Mouse (Mus musculus) spleen, adult 18-20 months (tissue): ENCODE results near the gene Sycp2.

ENCODE experiments used
- DNase-seq, 2 experiments: peaks; one replicate each; pipeline ENCODE4 v3.0.0; 2022; ENCODE audit warnings: mixed read lengths in 2 of 2

Gene Sycp2

DNA sequence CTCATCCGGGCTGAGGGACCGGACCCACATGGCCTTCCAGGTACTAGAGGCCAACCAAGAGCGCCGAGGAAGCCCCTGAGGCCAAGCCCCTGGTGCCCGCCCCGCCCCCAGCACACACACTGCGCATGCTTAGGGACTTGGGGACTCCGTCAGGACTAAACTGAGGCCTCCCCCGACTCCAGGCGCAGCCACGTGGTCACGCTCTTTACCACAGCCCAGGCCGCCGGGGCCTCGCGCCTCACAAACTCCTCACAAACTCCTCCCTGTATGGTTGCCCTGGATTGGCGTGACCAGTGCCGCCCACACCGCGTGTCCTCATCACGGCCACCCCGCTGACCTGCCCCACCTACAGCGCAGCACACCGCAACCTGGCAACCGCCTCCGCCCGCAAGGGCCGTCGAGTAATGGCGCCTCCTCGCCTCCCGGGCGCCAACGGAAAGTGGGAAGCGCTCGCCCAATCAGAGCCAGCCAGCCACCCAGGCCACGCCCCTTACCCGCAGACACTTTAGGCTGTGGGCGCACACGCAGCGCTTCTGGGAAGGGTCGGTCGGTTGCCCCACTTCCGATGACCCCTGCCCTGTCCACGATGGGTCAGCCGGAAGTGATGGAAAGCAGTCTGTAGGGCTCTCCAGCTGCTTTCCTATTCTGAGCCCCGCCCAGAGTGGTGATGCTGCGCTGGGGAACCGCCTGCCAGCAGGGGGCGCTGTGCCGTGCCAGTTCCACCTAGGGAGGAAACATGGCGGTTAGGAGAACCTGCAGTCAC lies at the start of gene Sycp2:
Gene Sycp2 (minus strand): TSS at position 633 of the 763 bp plus-strand sequence.
- DNase-seq: no peak

- no peak for DNase-seq
Measured at GRCm38 (mm10) chr2:178454664-178455516, 47.4 kb upstream of the Sycp2 start.

DNA sequence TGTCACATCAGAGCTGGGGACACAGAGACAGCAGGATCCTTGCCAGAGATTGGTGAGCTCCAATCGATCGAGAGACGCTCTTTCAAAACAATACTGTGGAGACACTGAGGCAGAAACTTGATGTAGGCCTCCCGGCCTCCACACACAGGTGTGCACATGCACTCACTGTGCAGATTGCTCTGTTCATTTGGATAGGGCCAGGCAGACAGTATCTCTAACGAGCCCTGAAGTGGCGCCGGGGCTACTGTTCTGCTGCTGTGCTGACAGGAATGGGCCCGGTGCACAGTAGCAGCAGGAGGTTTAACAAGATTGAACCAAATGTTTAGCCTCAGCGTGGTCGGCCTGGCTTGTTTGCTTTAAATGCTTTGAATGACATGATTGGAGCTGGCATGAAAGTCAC lies 43.5 kb upstream of the Sycp2 start:
- DNase-seq: no peak

DNA sequence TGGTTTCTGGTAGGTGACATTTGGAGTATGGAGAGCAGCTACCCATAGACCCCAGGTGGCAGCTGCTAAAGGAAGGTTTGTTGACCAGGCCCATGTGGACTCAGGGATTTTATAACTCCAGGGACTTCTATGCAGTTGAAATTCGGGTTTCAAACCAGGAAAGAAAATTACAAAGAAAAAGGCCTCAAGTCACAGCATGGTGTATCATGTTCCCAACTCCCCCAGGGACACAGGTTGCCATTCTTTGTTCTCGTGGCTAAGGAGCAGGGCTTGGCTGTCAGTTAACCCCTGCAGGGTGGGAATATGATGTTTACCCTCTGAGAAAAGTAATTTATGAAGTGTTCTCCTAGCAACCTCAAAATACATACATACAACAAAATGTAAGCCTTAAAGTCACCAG lies 42.8 kb upstream of the Sycp2 start:
- no peak for DNase-seq

DNA sequence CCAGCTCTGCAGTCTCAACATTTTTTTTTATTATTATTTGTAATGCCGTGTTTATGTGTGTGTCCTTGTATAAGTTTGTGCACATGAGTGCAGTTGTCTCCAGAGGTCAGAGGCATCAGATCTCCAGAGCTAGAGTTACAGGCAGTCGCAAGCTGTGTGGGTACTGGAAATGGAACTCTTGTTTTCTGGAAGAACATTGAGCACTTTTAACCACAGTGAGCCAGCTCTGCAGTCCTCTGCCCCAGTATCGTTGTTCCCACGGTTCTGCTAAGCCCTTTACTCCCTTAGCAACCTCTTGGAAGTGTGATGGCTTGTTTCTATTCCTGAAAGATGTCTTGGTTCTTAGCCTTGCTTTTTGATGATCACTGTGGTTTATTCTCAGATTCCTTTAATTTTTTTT lies 41.9 kb upstream of the Sycp2 start:
- no peak for DNase-seq

GRCm38 (mm10) chr2:178437311-178437710 lies 29.8 kb upstream of the Sycp2 start:
- no peak for DNase-seq

GRCm38 (mm10) chr2:178433903-178434302 lies 26.4 kb upstream of the Sycp2 start:
- DNase-seq: no peak

DNA sequence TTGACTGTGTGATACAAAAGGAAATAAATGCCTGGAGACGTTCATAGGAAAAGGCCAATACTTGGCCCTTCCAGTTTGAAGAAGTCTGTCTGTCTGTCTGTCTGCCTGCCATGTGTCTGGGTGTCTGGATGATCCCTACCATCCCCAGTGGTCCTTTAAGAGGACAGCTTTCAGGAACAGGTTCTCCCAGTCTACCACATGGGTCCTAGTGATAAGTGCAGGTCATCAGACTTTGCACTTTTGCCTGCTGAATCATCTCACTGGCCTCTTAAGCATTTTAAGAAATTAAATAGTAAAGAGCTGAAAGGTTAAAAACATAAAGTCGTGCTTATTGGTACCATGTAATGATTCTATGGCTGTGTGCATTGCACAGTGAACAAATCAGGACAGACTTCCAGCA lies 26.0 kb upstream of the Sycp2 start:
- DNase-seq: no peak

DNA sequence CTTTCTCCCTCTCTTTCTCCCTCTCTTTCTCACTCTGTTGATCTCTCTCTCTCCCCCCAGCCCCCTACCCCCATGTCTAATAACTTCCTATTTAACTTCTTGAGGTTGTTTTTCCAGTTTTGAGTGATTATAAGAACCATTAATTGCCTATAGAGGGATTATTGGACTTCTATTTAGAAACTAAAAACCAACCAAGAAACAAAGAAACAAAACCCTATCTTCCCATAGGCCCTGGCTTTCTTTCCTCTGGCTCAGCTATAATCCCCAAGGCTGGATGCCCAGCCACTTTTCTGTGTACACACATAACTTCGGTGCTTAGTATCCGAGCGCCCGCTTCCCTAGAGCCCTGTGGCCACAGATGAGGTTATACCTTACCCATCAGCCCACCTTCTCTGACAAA lies 22.7 kb upstream of the Sycp2 start, which contains the start of gene Cdh26:
Gene Cdh26 (plus strand): TSS at position 301 of the 400 bp plus-strand sequence.
- DNase-seq: no peak

DNA sequence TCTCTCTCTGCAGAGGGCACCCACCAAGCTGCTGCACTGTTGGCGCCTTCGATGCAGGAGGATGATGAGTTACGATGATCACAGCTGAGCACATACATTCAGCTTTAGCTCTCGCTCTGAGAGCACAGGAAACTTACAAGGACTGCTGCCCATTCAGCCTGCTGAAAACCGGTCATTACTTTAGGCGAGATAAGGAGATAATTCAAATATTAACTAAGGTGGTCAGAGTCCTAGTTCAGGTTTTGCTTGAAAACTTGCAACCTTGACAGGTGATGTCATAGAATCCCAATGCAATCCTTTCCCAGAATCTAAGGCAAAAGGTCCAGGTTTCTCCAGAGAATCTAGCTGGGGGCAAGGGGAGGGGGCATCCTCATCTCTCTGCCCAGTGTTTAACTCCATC lies 21.9 kb upstream of the Sycp2 start:
- no peak for DNase-seq

GRCm38 (mm10) chr2:178428676-178429075 lies 21.2 kb upstream of the Sycp2 start:
- no peak for DNase-seq

DNA sequence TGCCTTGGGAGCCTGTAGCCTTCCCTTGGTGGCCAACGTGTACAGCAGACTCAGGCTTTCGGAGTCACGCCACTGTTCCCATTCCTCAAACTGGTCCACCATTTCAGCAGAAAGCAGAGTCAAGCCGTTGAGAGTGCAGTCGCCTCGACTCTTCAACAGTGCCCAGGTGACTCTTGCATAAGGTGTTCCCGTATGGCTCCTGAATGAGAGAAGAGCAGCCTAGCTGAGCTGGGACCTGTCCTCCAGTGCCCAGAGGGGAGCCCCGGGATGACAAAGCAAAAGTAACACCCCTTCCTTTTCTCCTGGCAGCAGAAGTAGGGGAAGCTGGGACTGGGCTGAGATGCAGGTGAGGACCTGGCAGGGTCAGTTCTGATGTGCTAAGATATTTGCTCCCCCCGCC lies 20.7 kb upstream of the Sycp2 start:
- no peak for DNase-seq

DNA sequence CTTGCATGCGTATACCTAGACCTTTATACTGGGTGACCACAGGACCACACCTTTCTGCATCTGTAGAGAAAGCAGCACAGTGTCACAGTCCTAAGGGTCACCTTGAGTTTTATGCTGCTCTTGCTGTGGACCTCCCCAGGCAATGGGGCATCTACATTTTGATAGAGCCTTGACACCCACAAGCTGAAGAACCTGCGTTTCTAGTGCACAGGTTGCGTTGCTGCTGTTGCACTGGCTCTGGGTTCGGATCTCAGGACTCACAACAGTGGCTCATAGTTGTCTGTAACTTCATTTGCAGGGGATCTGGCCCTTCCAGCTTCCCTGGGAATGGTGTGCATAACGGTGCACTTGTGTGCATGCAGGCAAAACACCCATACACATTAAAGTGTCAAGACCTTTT lies 19.7 kb upstream of the Sycp2 start:
- DNase-seq: no peak

GRCm38 (mm10) chr2:178426229-178426628 lies 18.7 kb upstream of the Sycp2 start:
- DNase-seq: no peak

DNA sequence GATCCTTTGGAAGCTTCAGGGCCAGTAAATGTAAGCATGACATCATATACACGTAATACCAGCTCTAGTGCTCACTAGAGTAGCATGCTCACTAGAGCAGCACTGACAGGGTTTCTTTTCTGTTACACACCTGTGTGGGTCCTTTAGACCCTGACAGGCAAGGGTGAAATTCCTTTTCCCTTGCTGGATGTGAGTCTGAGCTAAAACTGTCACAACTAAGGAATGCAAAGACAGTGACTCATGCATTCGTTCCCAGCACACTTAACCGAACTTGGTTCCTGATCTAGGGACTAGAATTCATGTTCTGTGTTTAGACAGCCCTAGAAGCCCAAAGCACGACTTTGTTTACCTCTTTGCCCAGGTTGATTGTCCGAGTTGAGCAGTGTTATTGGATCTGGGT lies 15.7 kb upstream of the Sycp2 start:
- no peak for DNase-seq

DNA sequence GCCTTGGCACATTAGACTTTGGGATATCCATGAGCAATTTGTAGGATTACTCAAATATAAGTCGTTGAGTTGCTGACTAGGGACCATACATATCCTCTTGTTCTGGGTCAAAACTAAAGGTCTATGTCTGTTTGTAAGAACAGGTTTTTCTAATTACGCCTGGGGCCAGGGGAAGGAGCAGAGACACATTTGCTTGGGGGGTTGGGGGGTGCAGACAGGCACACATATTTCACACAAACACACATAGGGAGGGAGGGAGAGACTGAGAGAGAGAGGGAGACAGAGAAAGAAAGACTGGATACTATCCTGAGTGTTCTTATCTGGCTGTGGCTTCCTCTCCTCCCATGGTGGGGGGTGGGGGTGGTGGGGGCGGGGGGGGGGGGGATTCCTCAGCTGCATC lies 14.7 kb upstream of the Sycp2 start:
- DNase-seq: no peak

- no peak for DNase-seq
Measured at GRCm38 (mm10) chr2:178421603-178422002, 14.1 kb upstream of the Sycp2 start.

DNA sequence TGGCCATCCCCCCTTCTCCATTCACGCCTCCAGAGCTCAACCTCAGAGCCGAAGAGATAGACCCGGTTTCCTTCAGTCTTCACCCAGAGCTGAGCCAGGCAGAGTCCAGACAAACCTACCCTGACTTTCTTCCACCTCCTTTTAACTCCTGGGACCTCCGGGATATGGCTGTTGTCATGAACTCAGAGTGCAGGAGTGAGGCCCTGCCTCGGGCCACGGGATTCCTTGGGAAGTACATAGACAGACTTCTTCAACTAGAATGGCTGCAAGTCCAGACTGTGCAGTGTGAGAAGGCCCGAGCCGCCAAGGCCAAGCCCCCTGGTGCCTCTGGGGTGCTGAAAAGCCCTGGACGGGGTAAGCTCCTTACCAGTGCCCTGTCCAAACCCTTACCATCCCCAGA lies 13.1 kb upstream of the Sycp2 start:
- no peak for DNase-seq

- DNase-seq: no peak
Measured at GRCm38 (mm10) chr2:178416970-178417369, 9.5 kb upstream of the Sycp2 start.

DNA sequence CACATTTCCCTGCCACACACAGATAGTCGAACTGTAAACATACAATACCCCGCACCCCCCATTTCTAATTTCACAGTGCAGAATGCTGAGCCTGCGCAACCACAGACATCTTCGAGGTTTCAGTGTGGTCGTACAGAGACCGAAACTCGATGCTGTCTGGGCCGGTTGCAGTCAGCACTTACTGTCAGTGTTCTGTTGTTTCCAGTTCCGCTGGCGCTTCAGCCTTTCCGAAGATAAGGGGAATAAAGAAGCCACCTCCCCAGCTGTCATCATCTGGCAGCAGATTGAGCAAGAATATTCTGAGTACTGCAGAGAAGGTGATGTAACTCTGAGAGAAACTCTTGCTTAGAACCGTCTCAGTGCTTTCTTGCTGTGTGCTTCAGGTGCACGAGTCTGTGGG lies 8.9 kb upstream of the Sycp2 start:
- DNase-seq: no peak

DNA sequence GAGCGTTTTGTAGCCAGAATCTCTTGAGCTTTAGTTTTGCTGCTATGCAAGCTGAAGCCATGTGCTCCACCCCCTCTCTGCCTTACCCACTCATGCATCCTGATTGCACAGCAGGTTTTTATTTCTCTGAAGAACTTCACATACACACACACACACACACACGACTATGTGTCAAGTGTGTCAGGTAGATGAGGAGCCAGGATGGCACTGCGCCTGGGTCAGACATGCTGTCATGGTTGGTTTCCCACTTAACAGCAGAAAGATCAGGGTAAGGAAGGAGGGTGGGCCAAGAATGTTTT lies 7.6 kb upstream of the Sycp2 start:
- no peak for DNase-seq

GRCm38 (mm10) chr2:178414261-178415149 lies 7.0 kb upstream of the Sycp2 start, which contains the start of the genes Ppp1r3d and Fam217b:
TSS of gene Ppp1r3d (minus strand) at chr2:178414472.
TSS of gene Fam217b (plus strand) at chr2:178414524.
- DNase-seq: no peak
